Mouse (Mus musculus) urinary bladder, adult 2 months (tissue): Measurements from ENCODE around the gene Hhat. TPM values are rescaled to one million over a fixed set of nuclear protein-coding genes. Genes with fewer than 3 reads are reported as not detected.

ENCODE experiments used
- polyA plus RNA-seq: library from polyadenylated mRNA; depleted of rRNA; stranded (reverse); fragments of >200 nt; gene quantifications from 2 replicates; pipeline ENCODE4 v1.2.3, GENCODE M21; 2012; rRNA removed

The Hhat gene
- polyA plus RNA-seq, 1 experiment = 3.1 TPM

Other genes with a start within 250 kb of the Hhat start
- 13.2 and 13.8 TPM in 2 replicates for gene Sertad4, start 84.5 kb upstream of the Hhat start, polyA plus RNA-seq